Mouse (Mus musculus) stomach, postnatal 0 days (tissue): ENCODE results near the gene Txn2.

ENCODE experiments used
- CTCF ChIP-seq: IDR thresholded peaks from 2 replicates; pipeline ENCODE4 v1.5.1; 2016; ENCODE audit warnings: antibody characterized with exemption, low read depth, mild to moderate bottlenecking, moderate library complexity
- EP300 ChIP-seq: optimal IDR thresholded peaks from 2 replicates; pipeline ENCODE3; 2016; ENCODE audit warnings: antibody characterized with exemption

GRCm38 (mm10) chr15:77912048-77912447, 16.8 kb downstream of the Txn2 start:
- TF ChIP-seq CTCF (no peak), EP300 (no peak)
